14 mouse cellular contexts compared by ENCODE assay signal in the genomic region with DNA sequence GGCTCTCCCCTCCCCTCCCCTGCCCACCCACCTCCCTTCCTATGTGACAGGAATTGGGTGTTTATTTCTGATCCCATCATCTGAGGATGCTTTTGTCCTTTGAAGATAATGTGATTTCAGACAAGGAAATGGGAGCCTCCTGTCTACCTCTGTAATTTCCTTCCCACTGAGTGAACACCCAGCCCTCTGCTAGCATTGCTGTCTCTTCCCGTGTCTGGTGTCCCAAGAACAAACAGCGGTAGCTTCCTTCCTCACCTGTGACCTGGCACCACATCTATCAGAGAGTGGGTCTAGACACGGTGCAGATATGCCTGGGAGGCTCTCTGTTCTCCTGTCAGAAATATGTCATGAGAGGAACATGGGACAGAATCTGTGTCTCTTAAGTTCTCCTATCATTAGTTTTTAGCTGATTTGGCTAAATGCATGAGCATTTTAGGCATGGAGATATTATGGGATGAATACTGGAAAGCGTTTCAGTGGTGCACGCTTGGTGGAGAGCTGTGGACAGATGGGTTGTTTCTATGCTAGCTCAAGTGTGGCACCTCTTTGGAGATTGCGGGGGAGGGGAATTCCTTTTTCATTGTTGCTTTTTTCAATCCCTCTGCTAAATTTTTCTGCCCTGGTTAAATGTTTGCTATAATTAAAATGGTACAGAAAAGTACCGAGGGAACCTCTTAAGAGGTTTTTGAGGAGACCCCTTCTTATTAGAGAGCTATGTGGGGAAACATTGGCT.
DNase-seq lines count a peak whose midpoint lies in the region; ATAC-seq lines count a peak whose summit lies in the region.
"Had no signal": no experiment of that assay in that cellular context is flagged by ENCODE, and none has a peak within 500 bp of the region (broad histone marks: within the 10 kb centered on the region; RNA-seq: fewer than 3 reads in every experiment).

No protein-coding gene starts in this region.

- H3K36me3 ChIP-seq in kidney, embryonic 16.5 days (ENCODE audit: insufficient read depth, low read length): no peaks in the 10 kb centered on the region; the same call in 1 of the 2 replicates
- H3K36me3 ChIP-seq: neural tube, embryonic 13.5 days had no signal

- H3K9ac ChIP-seq in kidney, embryonic 16.5 days (replicated peaks; ENCODE audit: low read length): no peak overlapping the region
- H3K9ac ChIP-seq: forebrain, embryonic 13.5 days; liver, postnatal 0 days; neural tube, embryonic 13.5 days had no signal

- 0 out of 2 replicates have a peak, but pooled peaks cover 3% of the 10 kb centered on the region for H3K9me3 ChIP-seq in kidney, embryonic 16.5 days (ENCODE audit: low read length)
- H3K9me3 ChIP-seq: forebrain, embryonic 13.5 days; neural tube, embryonic 13.5 days had no signal

- peak; percentile 40 to 65 for DNase-seq in adrenal gland, adult (ENCODE audit: inconsistent age in 2 of 2, low spot score in 1 of 2)
- no peak for DNase-seq in adrenal gland, adult 18-20 months (ENCODE audit: low spot score in 2 of 2)
- peak; percentile 60 for DNase-seq in kidney, adult 11 months
- peak; percentile 57 for DNase-seq in right cerebral cortex, adult 18-20 months
- no peak for DNase-seq in right cerebral cortex, postnatal 25 days
- peak; percentile 63 for DNase-seq in telencephalon, adult 2 months (ENCODE audit: low read depth, low spot score)
- DNase-seq: liver, postnatal 0 days; midbrain, embryonic 14.5 days had no signal

- H3K27ac ChIP-seq in kidney, embryonic 16.5 days (ENCODE audit: low read length): no peak overlapping the region
- H3K27ac ChIP-seq: forebrain, embryonic 13.5 days; neural tube, embryonic 13.5 days; stomach, postnatal 0 days had no signal

- 65% methylated on average over 7 of the region's 7 CpGs for WGBS in kidney, embryonic 16.5 days

- ATAC-seq in kidney, embryonic 16.5 days (ENCODE audit: low FRiP score, low TSS enrichment): no peak
- no peak for ATAC-seq in CD4-positive, CD25-positive, alpha-beta regulatory T cell, adult 4 months
- ATAC-seq: forebrain, embryonic 13.5 days; hindbrain, embryonic 16.5 days; liver, postnatal 0 days had no signal

- H3K27me3 ChIP-seq in kidney, embryonic 16.5 days (ENCODE audit: insufficient read depth, low read length): no peaks in the 10 kb centered on the region
- H3K27me3 ChIP-seq: forebrain, embryonic 13.5 days had no signal

- no peaks in the 10 kb centered on the region for H3K4me1 ChIP-seq in kidney, embryonic 16.5 days (ENCODE audit: insufficient read depth, low read length)
- H3K4me1 ChIP-seq: forebrain, embryonic 13.5 days had no signal

- no peak overlapping the region for H3K4me3 ChIP-seq in kidney, embryonic 16.5 days (ENCODE audit: low read length)
- H3K4me3 ChIP-seq: forebrain, embryonic 13.5 days; neural tube, embryonic 13.5 days had no signal

- H3K4me2 ChIP-seq in kidney, embryonic 16.5 days (replicated peaks; ENCODE audit: low read depth, low read length): no peak overlapping the region
- H3K4me2 ChIP-seq: forebrain, embryonic 13.5 days; neural tube, embryonic 13.5 days had no signal

Comparison
In these comparisons a context has a peak if more than half of its experiments do, and no peak if none do; other contexts are left out.
1. DNase-seq: peak in adrenal gland, adult (2 of 2), kidney, adult 11 months (single experiment), right cerebral cortex, adult 18-20 months (single experiment) and telencephalon, adult 2 months (single experiment); none in adrenal gland, adult 18-20 months (0 of 2) and right cerebral cortex, postnatal 25 days (single experiment).